Mouse (Mus musculus): ENCODE measurements around the gene Elovl1.

DNA sequence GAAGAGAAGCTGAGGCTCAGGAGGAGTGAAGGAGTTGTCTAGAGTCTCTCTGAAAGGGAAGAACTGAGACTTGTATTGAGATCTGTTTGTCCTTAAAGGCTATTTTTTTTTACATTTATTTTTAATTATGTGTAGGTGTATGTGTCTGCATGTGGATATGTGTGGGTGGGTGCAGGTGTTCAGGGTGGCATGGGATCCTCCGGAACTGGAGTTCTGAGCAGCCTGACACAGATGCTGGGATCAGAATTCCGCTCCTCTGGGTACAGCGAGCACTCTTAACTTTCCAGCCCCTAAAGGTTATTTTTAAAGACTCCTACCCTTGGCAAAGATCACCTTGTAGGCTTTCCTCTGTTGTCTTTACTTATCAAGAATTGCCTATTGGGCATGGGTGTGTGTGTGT is 37.1 kb downstream of the Elovl1 start:
- no peak for TF ChIP-seq EP300 (IDR thresholded peaks at IDR 0.05; ENCODE audit: insufficient read depth, low read depth, low read length)
- no peak for TF ChIP-seq CTCF (IDR thresholded peaks at IDR 0.05)
